Mouse (Mus musculus) layer of hippocampus, adult 18-20 months (tissue): ENCODE results near the gene Npw. TPM values are rescaled to one million over a fixed set of nuclear protein-coding genes. Genes with fewer than 3 reads are reported as not detected.

Experiments
- DNase-seq, 2 experiments: peaks; one replicate each; pipeline ENCODE4 v3.0.0; 2022; ENCODE audit warnings: low spot score in 2 of 2
- total RNA-seq, 2 experiments: library from RNA; stranded (reverse); gene quantifications; 2 replicates each; pipeline ENCODE4 v1.2.3; 2021

Gene Npw
- total RNA-seq, 2 experiments from 2014 or later = 1.3 to 2.0 TPM

- no peak for DNase-seq
Observed at GRCm38 (mm10) chr17:24642791-24643343, 15.4 kb downstream of the Npw start.

- DNase-seq = no peak
Observed at GRCm38 (mm10) chr17:24641944-24642343, 16.3 kb downstream of the Npw start.

- no peak for DNase-seq
Observed at GRCm38 (mm10) chr17:24640581-24640980, 17.7 kb downstream of the Npw start.

GRCm38 (mm10) chr17:24640119-24640518 lies 18.1 kb downstream of the Npw start:
- DNase-seq = no peak

GRCm38 (mm10) chr17:24639571-24639988 lies 18.7 kb downstream of the Npw start:
- DNase-seq = no peak

- DNase-seq = no peak
Observed at GRCm38 (mm10) chr17:24638840-24639239, 19.4 kb downstream of the Npw start.

- DNase-seq = no peak
Observed at GRCm38 (mm10) chr17:24638214-24638613, 20.0 kb downstream of the Npw start.

- no peak for DNase-seq
Observed at GRCm38 (mm10) chr17:24636781-24637481, 21.3 kb downstream of the Npw start.

- DNase-seq = no peak
Observed at GRCm38 (mm10) chr17:24635694-24636093, 22.6 kb downstream of the Npw start.

- DNase-seq = no peak
Observed at GRCm38 (mm10) chr17:24635024-24635423, 23.2 kb downstream of the Npw start.

- no peak for DNase-seq
Observed at GRCm38 (mm10) chr17:24633831-24634230, 24.4 kb downstream of the Npw start.

GRCm38 (mm10) chr17:24632813-24633449 lies 25.3 kb downstream of the Npw start:
- peak in 1 of 2 experiments; percentile 39 for DNase-seq

GRCm38 (mm10) chr17:24632167-24632812 lies 26.0 kb downstream of the Npw start, which contains the start of the genes Tsc2 and Nthl1:
TSS of gene Tsc2 (minus strand) at chr17:24632630.
TSS of gene Nthl1 (plus strand) at chr17:24632680.
- DNase-seq = peak; percentile 82 to 87

GRCm38 (mm10) chr17:24630072-24630471 lies 28.2 kb downstream of the Npw start:
- peak; percentile 71 to 93 for DNase-seq

GRCm38 (mm10) chr17:24628646-24629045 lies 29.6 kb downstream of the Npw start:
- DNase-seq = peak; percentile 57 to 84

GRCm38 (mm10) chr17:24625472-24625871 lies 32.8 kb downstream of the Npw start:
- no peak for DNase-seq

- DNase-seq = no peak
Observed at GRCm38 (mm10) chr17:24617561-24618194, 40.6 kb downstream of the Npw start.

GRCm38 (mm10) chr17:24610711-24611110 lies 47.5 kb downstream of the Npw start:
- DNase-seq = no peak

- DNase-seq = no peak
Observed at GRCm38 (mm10) chr17:24608874-24609273, 49.4 kb downstream of the Npw start.

- DNase-seq = no peak
Observed at GRCm38 (mm10) chr17:24608370-24608769, 49.9 kb downstream of the Npw start.
